Mouse (Mus musculus): ENCODE results near the gene BC100530.
"Not testable (repeated sequence)": the region's sequence is repeated elsewhere in the genome, so short reads cannot be mapped to it uniquely, and the experiment has no call there.

The BC100530 gene

GRCm38 (mm10) chr16:36367648-36368047 lies at the start of gene BC100530:
Gene BC100530 (minus strand): TSS chr16:36367748.
- DNase-seq (ENCODE audit: extremely low read depth, insufficient read length, low spot score), result not testable (repeated sequence)

DNA sequence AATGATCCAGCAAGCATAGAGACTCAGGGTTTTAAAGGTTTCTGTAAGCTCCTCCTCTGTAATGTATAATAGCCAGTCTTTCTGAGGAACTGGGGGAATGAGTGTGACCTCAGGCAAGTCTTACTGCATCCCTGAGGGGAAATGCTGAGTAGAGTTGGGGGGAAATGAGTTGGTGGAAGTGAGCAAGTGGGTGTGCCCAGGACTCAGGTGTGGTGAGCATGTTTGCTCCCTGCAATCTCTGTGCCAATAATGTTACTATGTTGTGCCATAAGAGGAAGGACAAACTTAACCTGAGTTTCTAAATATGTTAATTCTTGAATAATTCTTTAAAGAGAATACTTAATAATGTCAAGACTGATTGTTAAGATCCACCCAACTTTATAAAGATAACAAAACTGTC lies 40.8 kb upstream of the BC100530 start, which contains the start of gene Stfa2:
Gene Stfa2, minus strand, starts transcription at position 101 of the 400 bp plus-strand sequence.
- DNase-seq (ENCODE audit: extremely low read depth, insufficient read length, low spot score), result no peak

DNA sequence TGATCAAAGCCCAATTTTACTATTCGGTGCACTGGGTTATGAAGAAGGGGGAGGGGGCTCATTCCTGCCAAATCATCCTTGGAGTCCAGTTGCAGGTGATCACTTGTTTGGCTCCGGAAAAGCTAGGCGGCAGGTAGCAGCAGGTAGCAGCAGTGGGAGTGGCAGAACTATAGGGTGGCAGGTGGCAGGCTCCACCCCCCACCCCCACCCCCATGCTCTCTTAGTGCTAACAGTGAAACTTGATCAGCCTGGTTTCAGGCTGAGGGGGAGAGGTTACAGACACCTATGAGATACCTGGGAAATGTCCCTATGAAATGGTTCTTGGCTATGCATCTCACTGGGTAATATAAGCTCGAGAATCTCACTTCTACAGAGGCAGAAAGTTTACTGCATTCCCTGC lies 21.5 kb upstream of the BC100530 start:
- no peak for DNase-seq (ENCODE audit: extremely low read depth, insufficient read length, low spot score)

- no peak for DNase-seq (ENCODE audit: extremely low read depth, insufficient read length, low spot score)
Measured at GRCm38 (mm10) chr16:36337171-36337570, 30.4 kb downstream of the BC100530 start.

- DNase-seq (ENCODE audit: extremely low read depth, insufficient read length, low spot score), result no peak
Measured at GRCm38 (mm10) chr16:36334232-36334631, 33.3 kb downstream of the BC100530 start, which contains the start of gene BC117090. Gene BC117090 (minus strand): TSS chr16:36334332.

DNA sequence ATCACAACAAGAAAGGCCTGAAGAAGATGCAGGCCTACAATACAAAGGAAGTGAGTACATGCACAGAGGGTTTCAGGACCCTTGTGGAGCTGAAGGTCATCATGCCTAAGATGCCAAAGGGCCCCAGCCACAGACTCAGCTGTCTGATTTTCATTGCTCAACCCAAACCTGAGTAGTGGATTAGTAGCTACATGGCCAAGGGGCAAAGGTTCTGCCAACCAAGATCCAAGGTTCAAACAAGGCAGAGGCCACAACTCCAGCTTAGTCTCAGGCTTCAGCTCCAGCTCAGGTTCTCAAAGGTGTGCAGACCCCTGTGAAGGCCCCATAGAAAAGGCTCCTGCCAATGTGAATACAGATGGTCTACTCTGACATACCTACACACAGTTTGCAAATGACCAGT lies 48.3 kb downstream of the BC100530 start:
- DNase-seq (ENCODE audit: extremely low read depth, insufficient read length, low spot score), result no peak

GRCm38 (mm10) chr16:36316111-36316510 lies 51.4 kb downstream of the BC100530 start:
- not testable (repeated sequence) for DNase-seq (ENCODE audit: extremely low read depth, insufficient read length, low spot score)
